Mouse (Mus musculus) right cerebral cortex, postnatal 25 days (tissue): Measurements from ENCODE around the gene Trmt2b.
"Not testable (repeated sequence)": the region's sequence is repeated elsewhere in the genome, so short reads cannot be mapped to it uniquely, and the experiment has no call there.

Experiments
- DNase-seq: peaks from one replicate; pipeline ENCODE4 v3.0.0; 2022

Gene Trmt2b

DNA sequence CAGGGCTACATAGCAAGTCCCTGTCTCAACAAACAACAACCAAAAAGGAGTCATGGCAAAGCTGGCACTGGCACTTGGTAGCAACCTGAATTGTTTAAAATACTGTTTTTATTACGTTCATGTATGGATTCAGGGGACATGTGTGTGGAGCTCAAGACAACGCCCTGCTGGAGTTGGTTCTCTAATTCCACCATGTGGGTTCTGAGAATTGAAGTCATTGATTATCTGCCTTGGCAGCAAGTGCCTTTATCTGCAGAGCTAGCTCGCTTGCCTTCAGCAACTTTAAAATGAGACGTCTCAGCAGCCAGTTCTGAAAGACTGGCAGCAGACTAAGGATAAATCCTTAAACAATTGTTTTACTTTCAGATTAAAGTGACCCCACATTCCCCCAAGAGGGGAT is 58.6 kb downstream of the Trmt2b start:
- DNase-seq, result no peak

DNA sequence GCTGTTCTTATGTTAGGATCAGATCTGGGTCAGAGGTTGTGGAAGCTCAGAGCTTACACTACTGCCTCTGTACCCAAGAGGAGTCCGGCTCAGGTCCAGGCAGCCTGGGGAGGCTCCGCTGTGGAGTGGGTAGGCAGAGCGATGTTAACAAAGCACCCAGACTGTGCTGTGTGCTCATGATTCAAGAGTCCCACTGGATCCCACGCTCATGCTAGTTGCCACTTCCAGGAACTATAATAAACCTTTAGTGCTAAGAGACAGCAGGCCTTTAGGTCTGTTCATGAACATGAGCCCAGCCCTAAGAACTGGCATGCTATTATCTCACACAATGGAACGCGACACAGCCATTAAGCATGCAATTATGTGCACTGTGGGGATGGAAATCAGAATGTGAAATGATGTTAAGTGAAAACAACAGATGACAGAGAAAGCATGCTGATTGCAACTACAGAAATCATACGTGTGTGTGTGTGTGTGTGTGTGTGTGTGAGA is 65.6 kb downstream of the Trmt2b start:
- DNase-seq, result peak; percentile 5

DNA sequence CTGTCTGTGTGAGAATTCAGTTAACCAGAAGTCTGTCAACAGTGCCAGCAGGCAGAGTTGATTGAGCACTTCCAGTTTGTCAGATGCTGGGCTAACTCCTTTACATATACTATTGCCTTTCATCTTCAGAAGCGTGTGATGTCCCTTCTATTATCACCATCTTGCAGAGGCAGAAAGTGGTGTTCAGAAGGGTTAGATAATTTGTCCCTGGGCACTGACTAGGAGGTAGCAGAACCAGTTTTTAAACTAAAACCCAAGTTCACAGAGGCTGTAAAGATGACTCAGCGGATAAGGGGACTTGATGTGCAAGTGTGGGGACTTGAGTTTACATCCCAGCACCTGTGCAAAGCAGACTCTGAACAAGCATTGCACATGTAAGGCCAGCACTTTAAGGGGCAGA is 68.3 kb downstream of the Trmt2b start:
- DNase-seq, result no peak

DNA sequence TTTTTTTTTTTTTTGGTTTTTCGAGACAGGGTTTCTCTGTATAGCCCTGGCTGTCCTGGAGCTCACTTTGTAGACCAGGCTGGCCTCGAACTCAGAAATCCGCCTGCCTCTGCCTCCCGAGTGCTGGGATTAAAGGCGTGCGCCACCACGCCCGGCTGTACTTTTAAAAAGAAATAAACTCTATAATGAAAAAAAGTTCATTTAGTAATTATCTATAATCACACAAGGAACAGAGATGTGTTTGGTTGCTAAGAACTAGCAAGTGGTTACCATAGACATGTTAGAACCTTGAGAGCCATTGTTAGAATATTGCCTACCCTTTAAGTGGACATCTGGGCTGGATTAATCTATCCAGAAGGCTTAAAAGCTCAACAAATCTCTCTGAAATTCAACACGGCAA is 89.6 kb downstream of the Trmt2b start, which contains the start of gene Arl13a:
Gene Arl13a, plus strand, starts transcription at position 301 of the 400 bp plus-strand sequence.
- DNase-seq, result not testable (repeated sequence)

- no peak for DNase-seq
Observed at GRCm38 (mm10) chrX:134174699-134175098, 102.1 kb downstream of the Trmt2b start.
